Mouse (Mus musculus) testis, postnatal 10 days (tissue): ENCODE measurements around the gene Msx1.

Experiments used
- DNase-seq: peaks from one replicate; pipeline ENCODE4 v3.0.0; 2021; ENCODE audit warnings: low spot score

Gene Msx1

GRCm38 (mm10) chr5:37792154-37792553 is 32.2 kb downstream of the Msx1 start:
- DNase-seq = no peak

- DNase-seq = no peak
Measured at GRCm38 (mm10) chr5:37784847-37785391, 39.5 kb downstream of the Msx1 start.

GRCm38 (mm10) chr5:37783306-37783705 is 41.1 kb downstream of the Msx1 start:
- no peak for DNase-seq

GRCm38 (mm10) chr5:37775681-37776080 is 48.7 kb downstream of the Msx1 start:
- no peak for DNase-seq

- DNase-seq = no peak
Measured at GRCm38 (mm10) chr5:37774011-37774410, 50.4 kb downstream of the Msx1 start.

GRCm38 (mm10) chr5:37770870-37771269 is 53.5 kb downstream of the Msx1 start:
- no peak for DNase-seq
